Mouse (Mus musculus) midbrain, embryonic 12.5 days (tissue): Measurements from ENCODE around the gene Gm21834. TPM values are rescaled to one million over a fixed set of nuclear protein-coding genes. Genes with fewer than 3 reads are reported as not detected.

ENCODE experiments used
- ATAC-seq: fragments of 200-750 bp; cut with Nextera tagmentation; 2 replicates; pipeline ENCODE4 v1.8.0; 2017; ENCODE audit warnings: low read depth, moderate TSS enrichment, moderate library complexity; ENCODE audit not compliant: low FRiP score
- H3K27ac ChIP-seq: fragments of 300-500 bp; sonication (generic); replicated peaks from 2 replicates; pipeline ENCODE4 v1.5.1; 2016; ENCODE audit warnings: mild to moderate bottlenecking
- H3K27me3 ChIP-seq: fragments of 300-500 bp; sonication (generic); 2 replicates; pipeline ENCODE4 v1.6.1; 2016; ENCODE audit warnings: mild to moderate bottlenecking
- H3K36me3 ChIP-seq: fragments of 300-500 bp; sonication (generic); 2 replicates; pipeline ENCODE4 v1.6.1; 2016
- H3K4me1 ChIP-seq: fragments of 300-500 bp; sonication (generic); 2 replicates; pipeline ENCODE4 v1.6.1; 2016
- H3K4me2 ChIP-seq: fragments of 300-500 bp; sonication (generic); replicated peaks from 2 replicates; pipeline ENCODE4 v1.6.1; 2016; ENCODE audit warnings: mild to moderate bottlenecking, moderate library complexity
- H3K4me3 ChIP-seq: fragments of 300-500 bp; sonication (generic); 2 replicates; pipeline ENCODE4 v1.5.1; 2016; ENCODE audit warnings: mild to moderate bottlenecking
- H3K9ac ChIP-seq: fragments of 300-500 bp; sonication (generic); replicated peaks from 2 replicates; pipeline ENCODE4 v1.6.1; 2016; ENCODE audit warnings: mild to moderate bottlenecking, moderate library complexity
- H3K9me3 ChIP-seq: fragments of 300-500 bp; sonication (generic); 2 replicates; pipeline ENCODE4 v1.6.1; 2016; ENCODE audit warnings: mild to moderate bottlenecking
- WGBS: fragments of 180-500 bp; shearing (Covaris S2); methylation state at CpG from one replicate; pipeline ENCODE4 v1.1.7; 2016; 5-methylcytosine and 5-hydroxymethylcytosine counted together
- polyA plus RNA-seq: library from polyadenylated mRNA; unstranded; fragments of >200 nt; fragmentation: Nextera tagmentation; extraction: Ambion mirVana; gene quantifications from 2 replicates; pipeline ENCODE4 v1.2.1, GENCODE M21; 2016

Gm21834 gene
- not detected in 2 replicates for polyA plus RNA-seq

DNA sequence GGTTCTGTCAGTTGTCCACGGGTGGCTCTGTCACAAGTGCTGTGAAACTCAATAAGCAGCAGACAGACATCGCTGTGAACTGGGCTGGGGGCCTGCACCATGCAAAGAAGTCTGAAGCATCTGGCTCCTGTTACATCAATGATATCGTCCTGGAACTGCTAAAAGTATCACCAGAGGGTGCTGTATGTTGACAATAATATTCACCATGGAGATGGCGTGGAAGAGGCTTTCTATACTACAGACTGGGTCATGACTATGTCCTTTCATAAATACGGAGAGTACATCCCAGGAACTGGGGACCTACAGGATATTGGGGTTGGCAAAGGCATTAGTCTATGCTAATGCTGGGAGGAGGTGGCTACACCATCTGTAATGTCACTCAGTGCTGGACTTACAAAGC, at the start of gene Gm21834:
Gm21834 (minus strand) TSS at position 101 of the 400 bp plus-strand sequence.
- 83% methylated on average over 5 of the region's 5 CpGs for WGBS
- no peak for ATAC-seq
- no peaks in the 10 kb centered on the region for H3K9me3 ChIP-seq

DNA sequence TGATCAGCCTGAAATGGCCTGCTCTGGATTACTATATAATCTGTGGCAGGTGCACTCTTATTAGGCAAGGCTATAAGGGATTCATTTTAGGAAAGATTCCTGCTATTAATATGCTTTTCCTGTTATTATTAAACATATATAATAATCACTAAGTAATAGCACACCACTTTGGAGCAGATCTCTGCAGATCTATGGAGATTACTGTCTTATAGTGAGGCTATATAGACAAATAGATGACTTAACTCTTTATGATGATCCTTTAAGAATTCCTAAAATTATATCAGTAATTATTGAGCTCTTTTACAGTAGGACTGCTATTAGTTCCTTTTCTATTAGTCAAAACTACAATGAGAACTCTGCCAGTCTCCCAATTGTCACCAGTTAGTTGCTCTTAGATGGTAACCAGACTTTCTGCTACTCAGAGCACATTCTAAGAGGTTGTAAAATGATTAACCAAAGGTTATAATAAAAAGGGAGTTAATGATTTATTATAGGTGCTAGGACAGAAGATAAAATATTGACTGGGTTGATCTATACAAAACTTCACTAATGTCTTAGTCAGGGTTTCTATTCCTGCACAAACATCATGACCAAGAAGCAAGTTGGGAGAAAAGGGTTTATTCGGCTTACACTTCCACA, 46.3 kb upstream of the Gm21834 start:
- H3K9me3 ChIP-seq: no peaks in the 10 kb centered on the region
- H3K4me1 ChIP-seq: no peaks in the 10 kb centered on the region
- no peak overlapping the region for H3K9ac ChIP-seq
- no peak for ATAC-seq
- H3K27me3 ChIP-seq: no peaks in the 10 kb centered on the region
- H3K27ac ChIP-seq: no peak overlapping the region
- no peak overlapping the region for H3K4me3 ChIP-seq
- H3K36me3 ChIP-seq: no peaks in the 10 kb centered on the region
- no peak overlapping the region for H3K4me2 ChIP-seq
- WGBS: 89% methylated on average over 1 of the region's 1 CpGs

More for the DNA sequence above, at the start of gene Gm21834:
- no peak within 1 kb of the TSS for H3K27ac ChIP-seq
- H3K9ac ChIP-seq: no peak within 1 kb of the TSS
- no peak within 1 kb of the TSS for H3K4me3 ChIP-seq
- no peaks in the 10 kb centered on the region for H3K4me1 ChIP-seq
- H3K27me3 ChIP-seq: no peaks in the 10 kb centered on the region
- no peak within 1 kb of the TSS for H3K4me2 ChIP-seq
- no peaks in the 10 kb centered on the region for H3K36me3 ChIP-seq

GRCm38 (mm10) chr17:57770904-57771303, 28.9 kb upstream of the Gm21834 start:
- Histone ChIP-seq H3K9ac (no peak overlapping the region), H3K4me1 (no peaks in the 10 kb centered on the region), H3K4me3 (no peak overlapping the region), H3K4me2 (no peak overlapping the region), H3K9me3 (no peaks in the 10 kb centered on the region), H3K36me3 (no peaks in the 10 kb centered on the region), H3K27me3 (no peaks in the 10 kb centered on the region; the same call in 1 of the 2 replicates), H3K27ac (no peak overlapping the region)
- 17% methylated on average over 4 of the region's 4 CpGs for WGBS
- peak; percentile 65 for ATAC-seq

DNA sequence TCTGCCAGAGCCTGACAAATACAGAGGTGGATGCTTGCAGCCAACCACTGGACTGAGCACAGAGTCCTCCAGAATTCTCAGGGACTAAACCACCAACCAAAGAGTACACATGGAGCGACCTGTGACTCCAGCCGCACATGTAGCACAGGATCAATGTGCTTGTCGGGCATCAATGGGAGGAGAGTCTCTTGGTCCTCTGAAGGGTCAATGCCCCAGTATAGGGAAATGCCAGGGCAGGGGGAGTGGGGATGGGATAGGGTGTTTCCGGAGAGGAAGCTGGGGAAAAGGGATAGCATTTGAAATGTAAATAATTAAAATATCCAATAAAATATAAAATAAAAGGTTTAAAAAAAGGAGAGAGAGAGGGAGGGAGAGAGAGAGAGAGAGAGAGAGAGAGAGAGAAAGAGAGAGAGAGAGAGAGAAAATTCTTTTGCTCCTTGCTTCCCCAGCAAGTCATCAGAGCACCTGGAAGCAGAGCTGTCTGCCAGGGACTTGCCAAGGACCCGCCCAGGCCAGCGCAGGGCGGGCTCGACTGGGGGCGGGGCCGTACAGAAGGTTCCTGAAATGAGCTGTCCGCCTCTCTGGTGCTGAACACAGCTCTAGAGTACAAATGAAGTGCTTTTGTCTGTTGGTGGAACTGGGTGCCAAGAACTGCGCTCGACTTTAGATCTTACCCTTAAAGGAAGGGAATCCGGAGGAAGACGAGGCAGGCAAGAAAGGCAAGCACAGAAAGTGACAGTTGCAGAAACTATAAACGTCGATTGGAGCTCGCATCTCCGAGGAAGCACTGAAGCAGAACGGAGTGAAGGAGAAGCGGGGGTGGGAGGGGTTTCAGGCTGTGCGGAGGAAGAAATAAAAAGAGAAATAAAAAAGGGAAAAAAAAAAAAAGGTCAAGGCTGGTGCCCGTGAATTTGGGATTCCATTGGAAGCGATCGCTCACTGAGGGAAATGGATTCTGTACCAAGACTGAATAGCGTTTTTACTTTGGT, 26.9 kb upstream of the Gm21834 start, which contains the start of gene Cntnap5c:
Cntnap5c (plus strand) TSS at position 949 of the 989 bp plus-strand sequence.
- H3K4me1 ChIP-seq: no peaks in the 10 kb centered on the region
- 17% methylated on average over 26 of the region's 26 CpGs for WGBS
- no peaks in the 10 kb centered on the region for H3K9me3 ChIP-seq
- peak within 1 kb of the TSS; percentile 56 for H3K4me2 ChIP-seq
- no peaks in the 10 kb centered on the region for H3K36me3 ChIP-seq
- peak; percentile 93 for ATAC-seq
- no peaks in the 10 kb centered on the region; the same call in 1 of the 2 replicates for H3K27me3 ChIP-seq
- H3K4me3 ChIP-seq: peak within 1 kb of the TSS; percentile 34
- no peak within 1 kb of the TSS; the same call in 1 of the 2 replicates for H3K9ac ChIP-seq
- no peak within 1 kb of the TSS for H3K27ac ChIP-seq

GRCm38 (mm10) chr17:57767306-57767705, 25.3 kb upstream of the Gm21834 start:
- Histone ChIP-seq H3K4me1 (no peaks in the 10 kb centered on the region), H3K4me3 (no peak overlapping the region), H3K27ac (no peak overlapping the region), H3K4me2 (no peak overlapping the region), H3K36me3 (no peaks in the 10 kb centered on the region), H3K9me3 (no peaks in the 10 kb centered on the region), H3K9ac (no peak overlapping the region), H3K27me3 (no peaks in the 10 kb centered on the region; the same call in 1 of the 2 replicates)
- no peak for ATAC-seq

DNA sequence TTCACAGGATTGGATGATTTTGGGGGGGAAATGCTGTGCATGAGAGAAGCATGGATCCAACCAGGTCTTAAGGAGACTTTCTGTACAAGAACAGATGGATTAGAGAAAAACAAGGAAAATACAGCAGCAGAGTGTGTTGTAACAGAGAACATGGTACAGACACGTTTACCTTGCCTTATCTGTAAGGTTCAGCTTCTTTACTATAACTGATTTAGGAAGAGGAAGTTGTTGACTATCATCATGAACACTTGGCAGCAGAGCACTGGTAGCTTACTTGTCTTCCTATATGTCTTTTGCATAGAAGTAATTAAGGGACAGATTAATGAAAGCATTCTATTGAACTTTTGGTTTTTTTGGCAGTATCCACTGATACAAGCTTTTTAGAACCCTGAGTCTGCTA, 16.0 kb upstream of the Gm21834 start:
- Histone ChIP-seq H3K4me1 (no peaks in the 10 kb centered on the region), H3K9me3 (no peaks in the 10 kb centered on the region), H3K9ac (no peak overlapping the region), H3K4me3 (no peak overlapping the region), H3K36me3 (no peaks in the 10 kb centered on the region), H3K27ac (no peak overlapping the region), H3K4me2 (no peak overlapping the region), H3K27me3 (no peaks in the 10 kb centered on the region)
- 53% methylated on average over 1 of the region's 1 CpGs for WGBS
- no peak for ATAC-seq

- H3K9me3 ChIP-seq: no peaks in the 10 kb centered on the region
- H3K27me3 ChIP-seq: no peaks in the 10 kb centered on the region
- ATAC-seq: no peak
- no peaks in the 10 kb centered on the region for H3K4me1 ChIP-seq
- H3K4me2 ChIP-seq: no peak overlapping the region
- no peaks in the 10 kb centered on the region for H3K36me3 ChIP-seq
- no peak overlapping the region for H3K27ac ChIP-seq
- WGBS: 83% methylated on average over 3 of the region's 3 CpGs
- H3K9ac ChIP-seq: no peak overlapping the region
- no peak overlapping the region for H3K4me3 ChIP-seq
Measured at GRCm38 (mm10) chr17:57694791-57695190, 47.2 kb downstream of the Gm21834 start.

Other genes starting within 250 kb of the Gm21834 start
- not detected in 2 replicates for gene Vmn2r120, start 196.7 kb downstream of the Gm21834 start, polyA plus RNA-seq
- 0.77 and 0.92 TPM in 2 replicates for gene Cntnap5c, start 27.4 kb upstream of the Gm21834 start, polyA plus RNA-seq